Comparison of ENCODE assay signal across 8 mouse cellular contexts in the genomic region with DNA sequence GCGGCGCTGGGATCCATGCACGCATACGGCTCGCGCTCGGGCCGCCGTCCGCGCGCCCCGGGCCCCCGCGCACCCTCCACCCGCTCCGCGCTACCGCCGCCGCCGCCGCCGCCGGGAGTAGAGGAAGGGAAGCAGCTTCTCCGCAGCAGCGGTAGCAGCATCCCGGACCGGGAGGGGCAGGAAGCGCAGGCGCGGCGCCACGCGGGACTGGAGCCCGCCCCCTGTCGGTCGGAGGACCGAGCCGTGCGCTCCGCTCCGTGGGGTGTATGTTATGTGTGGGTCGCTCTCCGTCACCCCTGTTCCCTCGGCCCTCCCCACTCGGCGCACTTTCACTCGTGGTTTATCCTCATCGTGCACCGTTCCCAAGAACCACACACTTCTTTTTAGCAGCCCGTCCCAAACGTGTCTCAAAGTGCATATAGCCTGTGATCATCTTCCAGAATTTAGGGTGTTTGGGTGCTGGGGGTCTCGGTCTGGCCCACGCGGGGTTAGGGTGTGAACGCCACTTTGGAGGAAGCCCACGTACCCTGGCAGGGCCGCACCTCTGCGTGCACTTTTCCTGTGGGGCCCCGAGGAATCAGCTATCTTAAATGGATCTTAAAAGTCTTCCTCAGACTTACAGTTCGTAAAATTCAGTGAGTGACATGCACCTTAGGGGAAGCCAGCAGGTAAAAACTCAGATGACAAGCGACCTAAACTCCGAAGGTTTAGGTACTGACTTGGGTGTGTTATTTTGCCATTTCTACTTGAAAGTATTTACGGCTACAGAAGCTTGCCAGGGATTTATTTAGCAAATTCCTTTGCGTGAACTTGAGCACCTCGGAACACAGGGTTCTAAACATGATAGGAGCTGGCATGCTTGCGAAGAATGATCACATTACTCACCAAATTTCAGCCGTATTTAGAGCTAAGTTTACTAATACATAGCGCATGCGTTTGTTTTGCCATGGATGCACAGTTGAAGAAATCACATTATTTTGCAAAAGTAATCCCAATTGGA. TPM values are rescaled to one million over a fixed set of nuclear protein-coding genes. Genes with fewer than 3 reads are reported as not detected.
DNase-seq lines count a peak whose midpoint lies in the region; ATAC-seq lines count a peak whose summit lies in the region.

A gene (minus strand): TSS at position 176 of the 1,000 bp plus-strand sequence.

- intact Hi-C loops in left cerebral cortex, postnatal 14 days (cut with DNase I), result no loop called here

- peak within 1 kb of the TSS; percentile 93 for H3K9ac ChIP-seq in intestine, embryonic 14.5 days (ENCODE audit: low read length)

- 0 out of 2 replicates have a peak, but pooled peaks cover 3% of the 10 kb centered on the region for H3K36me3 ChIP-seq in intestine, embryonic 14.5 days (ENCODE audit: control insufficient read depth, insufficient read depth, low read length)

- peak within 1 kb of the TSS; percentile 83 for H3K4me2 ChIP-seq in intestine, embryonic 14.5 days (ENCODE audit: low read length)

- peaks cover 9% of the 10 kb centered on the region for H3K4me1 ChIP-seq in intestine, embryonic 14.5 days (replicated peaks; ENCODE audit: control insufficient read depth, insufficient read depth, low read length)

- DNase-seq in adrenal gland, adult (ENCODE audit: inconsistent age in 2 of 2, low spot score in 1 of 2), result peak; percentile 90 to 96
- DNase-seq in embryo, embryonic 10.5 days (ENCODE audit: low spot score), result peak; percentile 88
- DNase-seq in gastrocnemius, postnatal 25 days, result peak; percentile 88
- peak; percentile 93 for DNase-seq in intestine, embryonic 14.5 days (ENCODE audit: low spot score)
- DNase-seq in left cerebral cortex, postnatal 14 days (ENCODE audit: low spot score in 2 of 2), result peak; percentile 83 to 88
- DNase-seq in mesoderm, embryonic 11.5 days (ENCODE audit: low read depth, low spot score), result peak; percentile 90
- DNase-seq in right cerebral cortex, postnatal 36 days (ENCODE audit: low spot score in 2 of 2), result peak; percentile 73 to 78
- peak; percentile 81 for DNase-seq in yolk sac, embryonic 10.5 days (ENCODE audit: low spot score)

- 7% methylated on average over 57 of the region's 71 CpGs for WGBS in intestine, embryonic 14.5 days

- no peaks in the 10 kb centered on the region for H3K9me3 ChIP-seq in intestine, embryonic 14.5 days (ENCODE audit: control insufficient read depth, low read length)

- H3K27me3 ChIP-seq in intestine, embryonic 14.5 days (replicated peaks; ENCODE audit: control insufficient read depth, insufficient read depth, low read length), result no peaks in the 10 kb centered on the region

- H3K27ac ChIP-seq in intestine, embryonic 14.5 days (ENCODE audit: low read depth), result peak within 1 kb of the TSS; percentile 2; the same call in 1 of the 2 replicates

- H3K4me3 ChIP-seq in intestine, embryonic 14.5 days (ENCODE audit: low read depth, low read length), result peak within 1 kb of the TSS; percentile 94

- ATAC-seq in intestine, embryonic 14.5 days (replicated peaks; ENCODE audit: low FRiP score, low TSS enrichment, low read depth), result peak; percentile 92

RNA-seq across cellular contexts. Expression of the gene that starts here (rescaled TPM):
- total RNA-seq in gastrocnemius, postnatal 25 days (2021), result 100 to 1,000 TPM; 131 to 163 TPM
- 41.4 and 44.6 TPM in 2 replicates for polyA plus RNA-seq in intestine, embryonic 14.5 days (2014; fragmentation: Nextera tagmentation; extraction: Ambion mirVana)
- total RNA-seq in left cerebral cortex, postnatal 14 days (2021), result 100 to 1,000 TPM; 135 to 144 TPM

Comparison
In these comparisons a context has a peak if more than half of its experiments do, and no peak if none do; other contexts are left out.
1. Peak in every context shown above with its lines: DNase-seq, ATAC-seq, H3K4me3 ChIP-seq and H3K27ac ChIP-seq.